Mouse (Mus musculus) forebrain, embryonic 11.5 days (tissue): ENCODE measurements around the gene Hnrnpc. TPM values are rescaled to one million over a fixed set of nuclear protein-coding genes. Genes with fewer than 3 reads are reported as not detected.
"Not testable (repeated sequence)": the region's sequence is repeated elsewhere in the genome, so short reads cannot be mapped to it uniquely, and the experiment has no call there.

Source experiments
- ATAC-seq: fragments of 200-750 bp; cut with Nextera tagmentation; replicated peaks from 2 replicates; pipeline ENCODE4 v1.8.0; 2017; ENCODE audit warnings: moderate TSS enrichment; ENCODE audit not compliant: low FRiP score
- DNase-seq: peaks from one replicate; pipeline ENCODE4 v3.0.0-alpha.2; 2017; ENCODE audit warnings: low spot score
- H3K27ac ChIP-seq: fragments of 300-500 bp; sonication (generic); 2 replicates; pipeline ENCODE4 v1.5.1; 2014; ENCODE audit warnings: low read depth, low read length
- H3K27me3 ChIP-seq: fragments of 300-500 bp; sonication (generic); 2 replicates; pipeline ENCODE4 v1.6.1; 2014; ENCODE audit warnings: mild to moderate bottlenecking, low read length, mixed read lengths; ENCODE audit not compliant: control insufficient read depth, insufficient read depth
- H3K36me3 ChIP-seq: fragments of 300-500 bp; sonication (generic); 2 replicates; pipeline ENCODE4 v1.6.1; 2014; ENCODE audit warnings: mild to moderate bottlenecking, low read length, moderate library complexity, mixed read lengths; ENCODE audit not compliant: control insufficient read depth, insufficient read depth
- H3K4me1 ChIP-seq: fragments of 300-500 bp; sonication (generic); replicated peaks from 2 replicates; pipeline ENCODE4 v1.6.1; 2014; ENCODE audit warnings: low read length, mixed read lengths; ENCODE audit not compliant: control insufficient read depth, insufficient read depth
- H3K4me2 ChIP-seq: fragments of 300-500 bp; sonication (generic); 2 replicates; pipeline ENCODE4 v1.6.1; 2014; ENCODE audit warnings: low read depth, mild to moderate bottlenecking, low read length, moderate library complexity, mixed read lengths; ENCODE audit not compliant: severe bottlenecking
- H3K4me3 ChIP-seq: fragments of 300-500 bp; sonication (generic); 2 replicates; pipeline ENCODE4 v1.5.1; 2014; ENCODE audit warnings: low read depth, low read length
- H3K9ac ChIP-seq: fragments of 300-500 bp; sonication (generic); 2 replicates; pipeline ENCODE4 v1.6.1; 2014; ENCODE audit warnings: low read length
- H3K9me3 ChIP-seq: fragments of 300-500 bp; sonication (generic); 2 replicates; pipeline ENCODE4 v1.6.1; 2016; ENCODE audit warnings: low read length, mixed read lengths; ENCODE audit not compliant: control insufficient read depth
- WGBS: fragments of 180-500 bp; shearing (Covaris S2); extraction: QIAGEN DNeasy Blood & Tissue Kit; methylation state at CpG from one replicate; pipeline ENCODE4 v1.1.7; 2014; 5-methylcytosine and 5-hydroxymethylcytosine counted together
- polyA plus RNA-seq: library from polyadenylated mRNA; unstranded; fragments of >200 nt; fragmentation: Nextera tagmentation; extraction: Ambion mirVana; gene quantifications from 2 replicates; pipeline ENCODE4 v1.2.1, GENCODE M21; 2014

Gene Hnrnpc
- polyA plus RNA-seq, 1 experiment from 2014 or later = 1,003 TPM

GRCm38 (mm10) chr14:52098387-52098786 is 5.4 kb downstream of the Hnrnpc start:
- H3K4me3 ChIP-seq, ATAC-seq, H3K9ac ChIP-seq, H3K4me2 ChIP-seq, H3K36me3 ChIP-seq, DNase-seq, H3K27ac ChIP-seq, H3K4me1 ChIP-seq, H3K9me3 ChIP-seq, H3K27me3 ChIP-seq: not testable (repeated sequence)
- WGBS = 90% methylated on average over 3 of the region's 3 CpGs

- not testable (repeated sequence) for H3K9me3 ChIP-seq, DNase-seq, H3K4me2 ChIP-seq, H3K4me1 ChIP-seq, H3K36me3 ChIP-seq, H3K9ac ChIP-seq, H3K27ac ChIP-seq, H3K4me3 ChIP-seq, ATAC-seq, H3K27me3 ChIP-seq
- WGBS = 98% methylated on average over 3 of the region's 3 CpGs
Observed at GRCm38 (mm10) chr14:52097191-52097590, 6.6 kb downstream of the Hnrnpc start.

- H3K9ac ChIP-seq = no peak overlapping the region
- DNase-seq (no peak), ATAC-seq (no peak)
- no peaks in the 10 kb centered on the region for H3K9me3 ChIP-seq
- H3K36me3 ChIP-seq = peaks cover 3% of the 10 kb centered on the region
- no peaks in the 10 kb centered on the region for H3K4me1 ChIP-seq
- no peak overlapping the region for H3K4me2 ChIP-seq
- 91% methylated on average over 1 of the region's 1 CpGs for WGBS
- H3K27me3 ChIP-seq = no peaks in the 10 kb centered on the region
- H3K4me3 ChIP-seq = no peak overlapping the region
- no peak overlapping the region for H3K27ac ChIP-seq
Observed at GRCm38 (mm10) chr14:52094533-52094932, 9.3 kb downstream of the Hnrnpc start.

- H3K4me3 ChIP-seq = no peak overlapping the region
- peaks cover 11% of the 10 kb centered on the region; the same call in 1 of the 2 replicates for H3K36me3 ChIP-seq
- H3K9ac ChIP-seq = no peak overlapping the region
- DNase-seq (no peak), ATAC-seq (no peak)
- H3K9me3 ChIP-seq = no peaks in the 10 kb centered on the region
- no peak overlapping the region for H3K4me2 ChIP-seq
- no peaks in the 10 kb centered on the region for H3K4me1 ChIP-seq
- no peak overlapping the region for H3K27ac ChIP-seq
- no peaks in the 10 kb centered on the region for H3K27me3 ChIP-seq
Observed at GRCm38 (mm10) chr14:52083083-52083482, 20.7 kb downstream of the Hnrnpc start.

- H3K27me3 ChIP-seq = no peaks in the 10 kb centered on the region
- H3K9ac ChIP-seq = no peak overlapping the region
- no peak overlapping the region for H3K4me2 ChIP-seq
- no peaks in the 10 kb centered on the region for H3K9me3 ChIP-seq
- no peak overlapping the region for H3K27ac ChIP-seq
- WGBS = 94% methylated on average over 15 of the region's 15 CpGs
- H3K4me3 ChIP-seq = no peak overlapping the region
- peaks cover 18% of the 10 kb centered on the region for H3K36me3 ChIP-seq
- 0 out of 2 replicates have a peak, but pooled peaks have one; percentile 31 for ATAC-seq
- no peak for DNase-seq
- H3K4me1 ChIP-seq = no peaks in the 10 kb centered on the region
Observed at GRCm38 (mm10) chr14:52071599-52072137, 32.2 kb downstream of the Hnrnpc start.

GRCm38 (mm10) chr14:52066135-52066534 is 37.7 kb downstream of the Hnrnpc start:
- ATAC-seq (no peak), DNase-seq (no peak)
- no peak overlapping the region for H3K4me3 ChIP-seq
- no peaks in the 10 kb centered on the region for H3K4me1 ChIP-seq
- H3K27ac ChIP-seq = no peak overlapping the region
- H3K27me3 ChIP-seq = no peaks in the 10 kb centered on the region
- H3K9me3 ChIP-seq = no peaks in the 10 kb centered on the region
- H3K9ac ChIP-seq = no peak overlapping the region
- H3K4me2 ChIP-seq = no peak overlapping the region
- 69% methylated on average over 4 of the region's 4 CpGs for WGBS
- H3K36me3 ChIP-seq = no peaks in the 10 kb centered on the region

- H3K27ac ChIP-seq = no peak overlapping the region
- H3K9me3 ChIP-seq = no peaks in the 10 kb centered on the region
- 90% methylated on average over 8 of the region's 8 CpGs for WGBS
- H3K9ac ChIP-seq = no peak overlapping the region
- no peak overlapping the region for H3K4me2 ChIP-seq
- DNase-seq (no peak), ATAC-seq (no peak)
- H3K36me3 ChIP-seq = no peaks in the 10 kb centered on the region
- H3K27me3 ChIP-seq = no peaks in the 10 kb centered on the region
- H3K4me1 ChIP-seq = no peaks in the 10 kb centered on the region
- H3K4me3 ChIP-seq = no peak overlapping the region
Observed at GRCm38 (mm10) chr14:52061798-52062197, 42.0 kb downstream of the Hnrnpc start.

- Histone ChIP-seq H3K27ac (no peak overlapping the region), H3K4me3 (no peak overlapping the region), H3K9ac (no peak overlapping the region), H3K4me1 (no peaks in the 10 kb centered on the region), H3K36me3 (no peaks in the 10 kb centered on the region), H3K27me3 (no peaks in the 10 kb centered on the region), H3K4me2 (no peak overlapping the region), H3K9me3 (no peaks in the 10 kb centered on the region)
- 86% methylated on average over 1 of the region's 1 CpGs for WGBS
- no peak for ATAC-seq
- DNase-seq = no peak
Observed at GRCm38 (mm10) chr14:52060800-52061199, 43.0 kb downstream of the Hnrnpc start.

GRCm38 (mm10) chr14:52059982-52060381 is 43.8 kb downstream of the Hnrnpc start:
- WGBS = 71% methylated on average over 4 of the region's 4 CpGs
- Histone ChIP-seq H3K9me3 (no peaks in the 10 kb centered on the region), H3K4me3 (no peak overlapping the region), H3K9ac (no peak overlapping the region), H3K27ac (no peak overlapping the region), H3K4me1 (no peaks in the 10 kb centered on the region), H3K4me2 (no peak overlapping the region), H3K27me3 (no peaks in the 10 kb centered on the region), H3K36me3 (no peaks in the 10 kb centered on the region)
- ATAC-seq (no peak), DNase-seq (no peak)
